Mouse (Mus musculus) heart, embryonic 13.5 days (tissue): ENCODE data around the gene Slc38a3. TPM values are rescaled to one million over a fixed set of nuclear protein-coding genes. Genes with fewer than 3 reads are reported as not detected.

Experiments used
- ATAC-seq: fragments of 200-750 bp; cut with Nextera tagmentation; 2 replicates; pipeline ENCODE4 v1.8.0; 2017; ENCODE audit warnings: moderate TSS enrichment; ENCODE audit not compliant: insufficient number of reproducible peaks, low FRiP score, low TSS enrichment; ENCODE audit errors: extremely low read depth
- H3K27ac ChIP-seq: fragments of 300-500 bp; sonication (generic); replicated peaks from 2 replicates; pipeline ENCODE4 v1.5.1; 2015; ENCODE audit warnings: moderate library complexity, mild to moderate bottlenecking, inconsistent platforms
- H3K27me3 ChIP-seq: fragments of 300-500 bp; sonication (generic); replicated peaks from 2 replicates; pipeline ENCODE4 v1.6.1; 2015; ENCODE audit warnings: mild to moderate bottlenecking, inconsistent platforms
- H3K36me3 ChIP-seq: fragments of 300-500 bp; sonication (generic); 2 replicates; pipeline ENCODE4 v1.6.1; 2015; ENCODE audit warnings: mild to moderate bottlenecking, inconsistent platforms
- H3K4me1 ChIP-seq: fragments of 300-500 bp; sonication (generic); 2 replicates; pipeline ENCODE4 v1.6.1; 2015; ENCODE audit warnings: inconsistent platforms
- H3K4me2 ChIP-seq: fragments of 300-500 bp; sonication (generic); 2 replicates; pipeline ENCODE4 v1.6.1; 2015; ENCODE audit warnings: inconsistent platforms, mild to moderate bottlenecking, moderate library complexity
- H3K4me3 ChIP-seq: fragments of 300-500 bp; sonication (generic); 2 replicates; pipeline ENCODE4 v1.5.1; 2015; ENCODE audit warnings: moderate library complexity, mild to moderate bottlenecking, inconsistent platforms
- H3K9ac ChIP-seq: fragments of 300-500 bp; sonication (generic); 2 replicates; pipeline ENCODE4 v1.6.1; 2015; ENCODE audit warnings: inconsistent platforms, mild to moderate bottlenecking, moderate library complexity
- H3K9me3 ChIP-seq: fragments of 300-500 bp; sonication (generic); 2 replicates; pipeline ENCODE4 v1.6.1; 2016; ENCODE audit warnings: inconsistent platforms
- WGBS: fragments of 180-500 bp; shearing (Covaris S2); methylation state at CpG from one replicate; pipeline ENCODE4 v1.1.7; 2015; ENCODE audit warnings: mixed read lengths; 5-methylcytosine and 5-hydroxymethylcytosine counted together
- polyA plus RNA-seq: library from polyadenylated mRNA; unstranded; fragments of >200 nt; fragmentation: Nextera tagmentation; extraction: Ambion mirVana; gene quantifications from 2 replicates; pipeline ENCODE4 v1.2.1, GENCODE M21; 2015

Gene Slc38a3
- polyA plus RNA-seq, 1 experiment from 2014 or later, result 2.8 TPM

- H3K9me3 ChIP-seq, result no peaks in the 10 kb centered on the region
- ATAC-seq, result no peak
- no peak overlapping the region for H3K4me3 ChIP-seq
- peaks cover 31% of the 10 kb centered on the region for H3K4me1 ChIP-seq
- peaks cover 15% of the 10 kb centered on the region; the same call in 1 of the 2 replicates for H3K27me3 ChIP-seq
- H3K9ac ChIP-seq, result no peak overlapping the region
- H3K27ac ChIP-seq, result no peak overlapping the region
- WGBS, result 48% methylated on average over 3 of the region's 3 CpGs
- H3K4me2 ChIP-seq, result no peak overlapping the region
- no peaks in the 10 kb centered on the region for H3K36me3 ChIP-seq
Measured at GRCm38 (mm10) chr9:107648767-107649166, 20.6 kb downstream of the Slc38a3 start.

- no peak for ATAC-seq
- no peak overlapping the region for H3K4me3 ChIP-seq
- peaks cover 15% of the 10 kb centered on the region; the same call in 1 of the 2 replicates for H3K27me3 ChIP-seq
- peaks cover 31% of the 10 kb centered on the region for H3K4me1 ChIP-seq
- WGBS, result 78% methylated on average over 6 of the region's 6 CpGs
- H3K36me3 ChIP-seq, result no peaks in the 10 kb centered on the region
- no peaks in the 10 kb centered on the region for H3K9me3 ChIP-seq
- no peak overlapping the region for H3K27ac ChIP-seq
- H3K9ac ChIP-seq, result no peak overlapping the region
- H3K4me2 ChIP-seq, result no peak overlapping the region
Measured at GRCm38 (mm10) chr9:107646975-107647374, 22.4 kb downstream of the Slc38a3 start.

- Histone ChIP-seq H3K36me3 (no peaks in the 10 kb centered on the region), H3K4me3 (no peak overlapping the region), H3K27ac (no peak overlapping the region), H3K4me2 (no peak overlapping the region; the same call in 1 of the 2 replicates), H3K9me3 (no peaks in the 10 kb centered on the region), H3K9ac (no peak overlapping the region), H3K27me3 (peaks cover 15% of the 10 kb centered on the region; the same call in 1 of the 2 replicates), H3K4me1 (peaks cover 24% of the 10 kb centered on the region)
- ATAC-seq, result no peak
- WGBS, result 15% methylated on average over 5 of the region's 5 CpGs
Measured at GRCm38 (mm10) chr9:107645577-107645976, 23.8 kb downstream of the Slc38a3 start.

- Histone ChIP-seq H3K36me3 (no peaks in the 10 kb centered on the region), H3K4me3 (peak overlapping the region; percentile 49; the same call in 1 of the 2 replicates), H3K27me3 (peaks cover 15% of the 10 kb centered on the region; the same call in 1 of the 2 replicates), H3K4me2 (peak overlapping the region; percentile 76), H3K9ac (peak overlapping the region; percentile 82), H3K9me3 (no peaks in the 10 kb centered on the region), H3K4me1 (peaks cover 21% of the 10 kb centered on the region), H3K27ac (no peak overlapping the region)
- WGBS, result 46% methylated on average over 7 of the region's 7 CpGs
- ATAC-seq, result no peak
Measured at GRCm38 (mm10) chr9:107645153-107645510, 24.2 kb downstream of the Slc38a3 start.

- Histone ChIP-seq H3K4me2 (peak overlapping the region; percentile 76), H3K4me3 (peak overlapping the region; percentile 49), H3K36me3 (no peaks in the 10 kb centered on the region), H3K27ac (peak overlapping the region; percentile 62), H3K4me1 (peaks cover 18% of the 10 kb centered on the region), H3K9ac (peak overlapping the region; percentile 82), H3K27me3 (peaks cover 11% of the 10 kb centered on the region; the same call in 1 of the 2 replicates), H3K9me3 (no peaks in the 10 kb centered on the region)
- WGBS, result 3% methylated on average over 35 of the region's 35 CpGs
- peak; percentile 60; the same call in 1 of the 2 replicates for ATAC-seq
Measured at GRCm38 (mm10) chr9:107644495-107645152, 24.7 kb downstream of the Slc38a3 start.

GRCm38 (mm10) chr9:107643544-107644214, 25.7 kb downstream of the Slc38a3 start:
- H3K4me1 ChIP-seq, result peaks cover 16% of the 10 kb centered on the region
- H3K4me3 ChIP-seq, result peak overlapping the region; percentile 49
- H3K27ac ChIP-seq, result 0 out of 2 replicates have a peak overlapping the region, but pooled peaks have one; percentile 62
- no peaks in the 10 kb centered on the region for H3K9me3 ChIP-seq
- H3K9ac ChIP-seq, result no peak overlapping the region; the same call in 1 of the 2 replicates
- H3K36me3 ChIP-seq, result no peaks in the 10 kb centered on the region
- H3K27me3 ChIP-seq, result peaks cover 10% of the 10 kb centered on the region; the same call in 1 of the 2 replicates
- WGBS, result 86% methylated on average over 13 of the region's 13 CpGs
- H3K4me2 ChIP-seq, result peak overlapping the region; percentile 76
- ATAC-seq, result no peak

GRCm38 (mm10) chr9:107641666-107642065, 27.7 kb downstream of the Slc38a3 start:
- peaks cover 27% of the 10 kb centered on the region for H3K4me1 ChIP-seq
- H3K9ac ChIP-seq, result no peak overlapping the region
- WGBS, result 57% methylated on average over 8 of the region's 8 CpGs
- H3K27ac ChIP-seq, result no peak overlapping the region
- no peaks in the 10 kb centered on the region for H3K36me3 ChIP-seq
- no peak overlapping the region for H3K4me2 ChIP-seq
- ATAC-seq, result no peak
- H3K27me3 ChIP-seq, result peaks cover 10% of the 10 kb centered on the region; the same call in 1 of the 2 replicates
- H3K9me3 ChIP-seq, result no peaks in the 10 kb centered on the region
- H3K4me3 ChIP-seq, result no peak overlapping the region

GRCm38 (mm10) chr9:107640257-107640772, 29.0 kb downstream of the Slc38a3 start:
- no peaks in the 10 kb centered on the region for H3K9me3 ChIP-seq
- peaks cover 4% of the 10 kb centered on the region; the same call in 1 of the 2 replicates for H3K27me3 ChIP-seq
- peaks cover 37% of the 10 kb centered on the region for H3K4me1 ChIP-seq
- H3K4me2 ChIP-seq, result no peak overlapping the region
- peak overlapping the region; percentile 32; the same call in 1 of the 2 replicates for H3K27ac ChIP-seq
- peak overlapping the region; percentile 44; the same call in 1 of the 2 replicates for H3K9ac ChIP-seq
- 25% methylated on average over 8 of the region's 8 CpGs for WGBS
- no peak overlapping the region for H3K4me3 ChIP-seq
- no peaks in the 10 kb centered on the region for H3K36me3 ChIP-seq
- no peak for ATAC-seq

GRCm38 (mm10) chr9:107637070-107637469, 32.3 kb downstream of the Slc38a3 start:
- Histone ChIP-seq H3K4me2 (peak overlapping the region; percentile 4), H3K27ac (no peak overlapping the region), H3K36me3 (peaks cover 6% of the 10 kb centered on the region; the same call in 1 of the 2 replicates), H3K27me3 (no peaks in the 10 kb centered on the region), H3K9me3 (no peaks in the 10 kb centered on the region), H3K4me1 (peaks cover 37% of the 10 kb centered on the region), H3K9ac (peak overlapping the region; percentile 30; the same call in 1 of the 2 replicates), H3K4me3 (no peak overlapping the region)
- no peak for ATAC-seq
- WGBS, result 27% methylated on average over 7 of the region's 7 CpGs

- H3K27me3 ChIP-seq, result no peaks in the 10 kb centered on the region
- H3K9me3 ChIP-seq, result no peaks in the 10 kb centered on the region
- H3K9ac ChIP-seq, result peak within 1 kb of the TSS; percentile 95
- peaks cover 16% of the 10 kb centered on the region; the same call in 1 of the 2 replicates for H3K36me3 ChIP-seq
- peak within 1 kb of the TSS; percentile 84 for H3K4me3 ChIP-seq
- peaks cover 53% of the 10 kb centered on the region for H3K4me1 ChIP-seq
- 4% methylated on average over 38 of the region's 38 CpGs for WGBS
- peak; percentile 93 for ATAC-seq
- peak within 1 kb of the TSS; percentile 78 for H3K4me2 ChIP-seq
- H3K27ac ChIP-seq, result peak within 1 kb of the TSS; percentile 96
Measured at GRCm38 (mm10) chr9:107635279-107636028, 33.9 kb downstream of the Slc38a3 start, which contains the start of gene Gnai2. Gene Gnai2 (minus strand): TSS chr9:107635367.
